Mouse (Mus musculus) stomach, embryonic 14.5 days (tissue): ENCODE data around the gene Usp6nl. TPM values are rescaled to one million over a fixed set of nuclear protein-coding genes. Genes with fewer than 3 reads are reported as not detected.

Experiments used
- ATAC-seq: fragments of 200-750 bp; cut with Nextera tagmentation; 2 replicates; pipeline ENCODE4 v1.8.0; 2017; ENCODE audit warnings: low read depth, moderate TSS enrichment; ENCODE audit not compliant: insufficient number of reproducible peaks, insufficient read depth, low FRiP score
- H3K27ac ChIP-seq: fragments of 300-500 bp; sonication (generic); 2 replicates; pipeline ENCODE4 v1.5.1; 2014; ENCODE audit warnings: mild to moderate bottlenecking, low read length, moderate library complexity, mixed read lengths
- H3K27me3 ChIP-seq: fragments of 300-500 bp; sonication (generic); 2 replicates; pipeline ENCODE4 v1.6.1; 2014; ENCODE audit warnings: low read length, control low read depth, mixed read lengths; ENCODE audit not compliant: control insufficient read depth, insufficient read depth
- H3K36me3 ChIP-seq: fragments of 300-500 bp; sonication (generic); 2 replicates; pipeline ENCODE4 v1.6.1; 2014; ENCODE audit warnings: mild to moderate bottlenecking, control low read depth, low read length, moderate library complexity, mixed read lengths; ENCODE audit not compliant: control insufficient read depth, insufficient read depth
- H3K4me1 ChIP-seq: fragments of 300-500 bp; sonication (generic); 2 replicates; pipeline ENCODE4 v1.6.1; 2014; ENCODE audit warnings: low read length, control low read depth, mixed read lengths; ENCODE audit not compliant: control insufficient read depth, insufficient read depth
- H3K4me2 ChIP-seq: fragments of 300-500 bp; sonication (generic); replicated peaks from 2 replicates; pipeline ENCODE4 v1.6.1; 2014; ENCODE audit warnings: low read depth, low read length, control low read depth
- H3K4me3 ChIP-seq: fragments of 300-500 bp; sonication (generic); 2 replicates; pipeline ENCODE4 v1.5.1; 2014; ENCODE audit warnings: low read depth, low read length, control low read depth
- H3K9ac ChIP-seq: fragments of 300-500 bp; sonication (generic); replicated peaks from 2 replicates; pipeline ENCODE4 v1.6.1; 2014; ENCODE audit warnings: low read depth, mild to moderate bottlenecking, control low read depth, low read length, moderate library complexity, mixed read lengths
- H3K9me3 ChIP-seq: fragments of 300-500 bp; sonication (generic); 2 replicates; pipeline ENCODE4 v1.6.1; 2016; ENCODE audit warnings: low read depth, low read length, control low read depth; ENCODE audit not compliant: control insufficient read depth
- WGBS: fragments of 180-500 bp; shearing (Covaris S2); extraction: QIAGEN DNeasy Blood & Tissue Kit; methylation state at CpG from one replicate; pipeline ENCODE4 v1.1.7; 2014; 5-methylcytosine and 5-hydroxymethylcytosine counted together
- polyA plus RNA-seq: library from polyadenylated mRNA; unstranded; fragments of >200 nt; fragmentation: Nextera tagmentation; extraction: Ambion mirVana; gene quantifications from 2 replicates; pipeline ENCODE4 v1.2.1, GENCODE M21; 2014

Usp6nl gene
- polyA plus RNA-seq, 1 experiment from 2014 or later = 12.9 TPM

DNA sequence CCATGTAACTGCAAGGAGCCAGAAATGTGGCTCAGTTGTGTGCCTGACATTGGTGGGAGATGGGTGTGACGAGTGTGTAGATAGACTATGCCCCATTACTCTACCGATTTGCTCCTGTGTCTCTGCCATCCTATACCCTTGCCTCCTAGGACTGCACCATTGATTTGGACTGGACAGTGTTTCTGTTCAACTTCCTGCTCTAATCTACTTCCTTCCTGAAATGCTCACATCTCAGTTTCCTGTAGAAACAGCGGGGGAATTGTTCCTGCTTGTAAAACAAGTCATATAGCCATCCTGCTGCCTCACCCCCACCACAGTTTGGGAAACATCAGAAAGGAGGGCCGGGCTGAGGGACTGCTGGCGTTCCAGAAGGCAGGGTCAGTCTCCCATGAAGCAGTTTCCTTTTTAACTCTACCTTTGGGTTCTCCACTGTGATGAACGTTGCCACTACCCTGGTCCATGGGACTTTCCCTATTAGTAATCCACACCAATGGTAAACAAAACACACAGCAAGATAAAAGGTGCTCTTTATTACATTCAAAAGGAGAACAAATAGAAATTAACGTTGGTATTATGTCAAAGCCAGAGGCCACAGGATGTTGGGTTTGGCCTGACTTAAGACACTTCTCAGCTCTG is 27.4 kb upstream of the Usp6nl start:
- Histone ChIP-seq H3K4me2 (no peak overlapping the region), H3K9me3 (no peaks in the 10 kb centered on the region), H3K27ac (peak overlapping the region; percentile 7; the same call in 1 of the 2 replicates), H3K27me3 (no peaks in the 10 kb centered on the region), H3K9ac (no peak overlapping the region), H3K36me3 (no peaks in the 10 kb centered on the region), H3K4me3 (no peak overlapping the region), H3K4me1 (no peaks in the 10 kb centered on the region)
- no peak for ATAC-seq
- 66% methylated on average over 7 of the region's 7 CpGs for WGBS

- H3K27ac ChIP-seq = no peak overlapping the region
- H3K36me3 ChIP-seq = no peaks in the 10 kb centered on the region
- H3K9me3 ChIP-seq = no peaks in the 10 kb centered on the region
- ATAC-seq = no peak
- no peaks in the 10 kb centered on the region for H3K4me1 ChIP-seq
- 81% methylated on average over 4 of the region's 4 CpGs for WGBS
- no peak overlapping the region for H3K9ac ChIP-seq
- H3K27me3 ChIP-seq = no peaks in the 10 kb centered on the region
- H3K4me2 ChIP-seq = no peak overlapping the region
- H3K4me3 ChIP-seq = no peak overlapping the region
Measured at GRCm38 (mm10) chr2:6304768-6305167, 17.7 kb upstream of the Usp6nl start.

DNA sequence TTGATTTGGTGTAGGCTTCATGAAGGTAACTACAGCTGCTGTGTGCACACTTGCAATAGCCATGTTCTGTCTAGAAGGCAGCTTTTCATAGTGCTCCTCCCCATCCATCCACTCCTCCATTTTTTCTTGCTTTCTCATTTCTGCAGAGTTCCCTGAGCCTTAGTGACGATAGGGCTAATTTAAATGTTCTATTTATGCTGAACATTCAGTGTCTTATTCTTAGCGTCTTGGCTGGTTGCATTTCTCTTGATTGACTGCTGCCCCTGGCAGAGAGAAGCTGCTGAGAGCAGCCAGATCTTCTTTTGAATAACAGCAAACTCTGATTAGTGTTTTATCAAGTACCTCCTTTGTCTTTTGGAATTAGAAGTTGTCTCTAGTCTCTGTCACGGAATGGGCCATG is 15.6 kb upstream of the Usp6nl start:
- 80% methylated on average over 3 of the region's 3 CpGs for WGBS
- Histone ChIP-seq H3K4me2 (no peak overlapping the region), H3K36me3 (no peaks in the 10 kb centered on the region), H3K4me3 (no peak overlapping the region), H3K27me3 (no peaks in the 10 kb centered on the region), H3K9me3 (no peaks in the 10 kb centered on the region), H3K9ac (no peak overlapping the region), H3K4me1 (no peaks in the 10 kb centered on the region), H3K27ac (no peak overlapping the region)
- no peak for ATAC-seq

- Histone ChIP-seq H3K36me3 (no peaks in the 10 kb centered on the region), H3K4me1 (no peaks in the 10 kb centered on the region), H3K9me3 (no peaks in the 10 kb centered on the region), H3K9ac (no peak overlapping the region), H3K4me2 (no peak overlapping the region), H3K27me3 (no peaks in the 10 kb centered on the region), H3K27ac (no peak overlapping the region), H3K4me3 (no peak overlapping the region)
- WGBS = 57% methylated on average over 6 of the region's 6 CpGs
- peak; percentile 46; the same call in 1 of the 2 replicates for ATAC-seq
Measured at GRCm38 (mm10) chr2:6309373-6309821, 13.1 kb upstream of the Usp6nl start.

DNA sequence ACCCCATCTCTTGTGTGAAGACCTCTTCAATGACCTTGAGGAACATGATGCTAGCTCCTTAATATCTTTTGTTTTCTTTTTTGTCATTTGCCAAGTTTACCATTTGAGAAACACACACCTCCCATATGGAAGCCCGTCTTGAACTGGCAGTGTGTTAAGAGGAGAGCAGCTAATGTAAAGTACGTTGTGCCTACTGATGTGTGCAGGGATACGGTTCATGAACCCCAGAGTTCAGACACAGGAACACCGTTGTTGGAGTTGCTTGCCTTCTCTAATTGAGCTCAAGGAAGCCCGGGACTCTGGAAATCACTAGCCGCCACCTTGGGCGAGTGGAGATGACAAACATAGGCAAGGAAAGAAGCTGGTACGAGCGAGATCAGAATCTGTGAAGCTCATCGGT is 9.7 kb upstream of the Usp6nl start:
- Histone ChIP-seq H3K9me3 (no peaks in the 10 kb centered on the region), H3K27me3 (no peaks in the 10 kb centered on the region), H3K4me1 (no peaks in the 10 kb centered on the region), H3K9ac (no peak overlapping the region), H3K27ac (no peak overlapping the region), H3K4me2 (no peak overlapping the region), H3K4me3 (no peak overlapping the region), H3K36me3 (no peaks in the 10 kb centered on the region)
- ATAC-seq = no peak
- WGBS = 85% methylated on average over 10 of the region's 10 CpGs

GRCm38 (mm10) chr2:6313733-6314132 is 8.7 kb upstream of the Usp6nl start:
- Histone ChIP-seq H3K36me3 (no peaks in the 10 kb centered on the region), H3K4me1 (no peaks in the 10 kb centered on the region), H3K9me3 (no peaks in the 10 kb centered on the region), H3K4me2 (no peak overlapping the region), H3K27me3 (no peaks in the 10 kb centered on the region), H3K9ac (no peak overlapping the region), H3K27ac (no peak overlapping the region), H3K4me3 (no peak overlapping the region)
- WGBS = 84% methylated on average over 1 of the region's 1 CpGs
- no peak for ATAC-seq

DNA sequence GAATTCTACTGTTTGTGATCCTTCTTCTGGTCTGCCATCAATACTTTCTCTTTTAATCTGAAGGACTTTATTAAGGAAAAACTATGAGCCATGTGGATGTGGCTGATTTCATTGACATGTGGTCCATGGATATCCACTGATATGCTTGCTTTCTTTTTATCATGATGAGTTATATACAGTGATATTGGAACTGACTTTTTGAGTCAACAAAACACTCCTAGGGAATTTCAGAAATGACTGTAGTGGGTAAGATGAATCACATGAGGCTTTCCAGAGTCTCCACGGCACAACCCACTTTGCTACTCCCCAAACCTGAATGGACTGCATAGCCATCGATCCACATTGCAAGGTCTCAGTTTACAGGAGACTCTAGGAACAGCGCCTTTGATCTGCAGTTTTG is 2.3 kb upstream of the Usp6nl start:
- no peak overlapping the region for H3K4me2 ChIP-seq
- H3K9ac ChIP-seq = no peak overlapping the region
- H3K9me3 ChIP-seq = no peaks in the 10 kb centered on the region
- peaks cover 18% of the 10 kb centered on the region for H3K4me1 ChIP-seq
- WGBS = 63% methylated on average over 3 of the region's 3 CpGs
- no peak overlapping the region for H3K4me3 ChIP-seq
- ATAC-seq = no peak
- no peaks in the 10 kb centered on the region for H3K36me3 ChIP-seq
- no peaks in the 10 kb centered on the region for H3K27me3 ChIP-seq
- no peak overlapping the region for H3K27ac ChIP-seq

- Histone ChIP-seq H3K27ac (peak overlapping the region; percentile 99), H3K4me3 (peak overlapping the region; percentile 93), H3K9me3 (no peaks in the 10 kb centered on the region), H3K36me3 (no peaks in the 10 kb centered on the region), H3K27me3 (no peaks in the 10 kb centered on the region), H3K9ac (peak overlapping the region; percentile 97), H3K4me1 (peaks cover 18% of the 10 kb centered on the region), H3K4me2 (peak overlapping the region; percentile 55)
- ATAC-seq = peak; percentile 56; the same call in 1 of the 2 replicates
- WGBS = 4% methylated on average over 9 of the region's 9 CpGs
Measured at GRCm38 (mm10) chr2:6321769-6322375, 595 bp upstream of the Usp6nl start.
